ENCODE assay signal across 8 mouse cellular contexts in genomic region chr2:91711256-91711925, GRCm38 (mm10). TPM values are rescaled to one million over a fixed set of nuclear protein-coding genes. Genes with fewer than 3 reads are reported as not detected.
A peak's percentile ranks its signal among the peaks of the same experiment; 100 is the strongest.
DNase-seq lines count a peak whose midpoint lies in the region; ATAC-seq and TF ChIP-seq lines count a peak whose summit lies in the region.

No protein-coding gene starts in this region.

- TF ChIP-seq EP300 in ES-Bruce4 (IDR thresholded peaks at IDR 0.05; ENCODE audit: insufficient read depth, low read depth, low read length) = no peak

- WGBS in heart, embryonic 15.5 days = 4% methylated on average over 8 of the region's 8 CpGs
- 4% methylated on average over 8 of the region's 8 CpGs for WGBS in limb, embryonic 14.5 days
- under 1% methylated on average over 8 of the region's 8 CpGs for WGBS in olfactory bulb, adult 2 months

- peak overlapping the region; percentile 96 for H3K4me3 ChIP-seq in heart, embryonic 15.5 days
- H3K4me3 ChIP-seq in ES-Bruce4 (ENCODE audit: low read depth, low read length) = peak overlapping the region; percentile 93
- H3K4me3 ChIP-seq in erythroblast, embryonic 14.5 days (replicated peaks) = peak overlapping the region; percentile 97
- H3K4me3 ChIP-seq in limb, embryonic 14.5 days (replicated peaks; ENCODE audit: low read length) = peak overlapping the region; percentile 96
- peak overlapping the region; percentile 60 for H3K4me3 ChIP-seq in olfactory bulb, adult 2 months (ENCODE audit: insufficient read depth, low read depth, low read length)

- H3K27me3 ChIP-seq in heart, embryonic 15.5 days = no peaks in the 10 kb centered on the region
- H3K27me3 ChIP-seq in ES-Bruce4 (ENCODE audit: control insufficient read depth, insufficient read depth, low read length, poor library complexity, severe bottlenecking) = no peaks in the 10 kb centered on the region
- no peaks in the 10 kb centered on the region for H3K27me3 ChIP-seq in erythroblast, embryonic 14.5 days (ENCODE audit: control insufficient read depth)
- no peaks in the 10 kb centered on the region for H3K27me3 ChIP-seq in limb, embryonic 14.5 days (ENCODE audit: control insufficient read depth, insufficient read depth, low read length)

- no peak for DNase-seq in heart, adult 9 months (ENCODE audit: low spot score in 2 of 2)
- peak; percentile 6 for DNase-seq in limb, embryonic 14.5 days (ENCODE audit: low spot score)
- DNase-seq in yolk sac, embryonic 10.5 days (ENCODE audit: low spot score) = no peak

- no peak for ATAC-seq in heart, embryonic 15.5 days (replicated peaks; ENCODE audit: insufficient number of reproducible peaks, insufficient read depth, low FRiP score, low read depth)
- no peak for ATAC-seq in limb, embryonic 14.5 days (ENCODE audit: low FRiP score, low read depth)
- ATAC-seq in inflammation-experienced regulatory T-cells, adult 6 months = no peak

- H3K4me1 ChIP-seq in heart, embryonic 15.5 days (replicated peaks) = peaks cover 19% of the 10 kb centered on the region
- peaks cover 2% of the 10 kb centered on the region for H3K4me1 ChIP-seq in ES-Bruce4 (ENCODE audit: control insufficient read depth, insufficient read depth, low read length)
- H3K4me1 ChIP-seq in erythroblast, embryonic 14.5 days (ENCODE audit: control insufficient read depth) = peaks cover 34% of the 10 kb centered on the region
- peaks cover 6% of the 10 kb centered on the region for H3K4me1 ChIP-seq in limb, embryonic 14.5 days (ENCODE audit: control insufficient read depth, insufficient read depth, low read length)
- H3K4me1 ChIP-seq in olfactory bulb, adult 2 months (ENCODE audit: control insufficient read depth, insufficient read depth, low read length) = peaks cover 3% of the 10 kb centered on the region

- no peaks in the 10 kb centered on the region for H3K36me3 ChIP-seq in heart, embryonic 15.5 days
- H3K36me3 ChIP-seq in ES-Bruce4 (ENCODE audit: control insufficient read depth, insufficient read depth, low read length, poor library complexity, severe bottlenecking) = peaks cover 14% of the 10 kb centered on the region; the same call in 1 of the 2 replicates
- peaks cover 6% of the 10 kb centered on the region for H3K36me3 ChIP-seq in erythroblast, embryonic 14.5 days (ENCODE audit: control insufficient read depth)
- peaks cover 4% of the 10 kb centered on the region; the same call in 1 of the 2 replicates for H3K36me3 ChIP-seq in limb, embryonic 14.5 days (ENCODE audit: control insufficient read depth, insufficient read depth, low read length)

- peak overlapping the region; percentile 70 for H3K27ac ChIP-seq in heart, embryonic 15.5 days
- H3K27ac ChIP-seq in ES-Bruce4 (ENCODE audit: insufficient read depth, low read length) = peak overlapping the region; percentile 75
- peak overlapping the region; percentile 81 for H3K27ac ChIP-seq in limb, embryonic 14.5 days (replicated peaks; ENCODE audit: low read depth, low read length)
- H3K27ac ChIP-seq in olfactory bulb, adult 2 months (ENCODE audit: insufficient read depth, low read depth, low read length) = peak overlapping the region; percentile 40; the same call in 1 of the 2 replicates

- no peaks in the 10 kb centered on the region for H3K9me3 ChIP-seq in heart, embryonic 15.5 days (replicated peaks)
- H3K9me3 ChIP-seq in ES-Bruce4 (replicated peaks; ENCODE audit: control insufficient read depth, insufficient read depth, low read length, poor library complexity, severe bottlenecking) = no peaks in the 10 kb centered on the region
- no peaks in the 10 kb centered on the region for H3K9me3 ChIP-seq in erythroblast, embryonic 14.5 days (ENCODE audit: control insufficient read depth, low read length)
- no peaks in the 10 kb centered on the region for H3K9me3 ChIP-seq in limb, embryonic 14.5 days (ENCODE audit: control insufficient read depth, low read length)

- peak overlapping the region; percentile 77 for H3K4me2 ChIP-seq in heart, embryonic 15.5 days
- peak overlapping the region; percentile 79 for H3K4me2 ChIP-seq in limb, embryonic 14.5 days (replicated peaks; ENCODE audit: low read depth, low read length, severe bottlenecking)

- no peak for TF ChIP-seq POLR2A in ES-Bruce4 (IDR thresholded peaks at IDR 0.05; ENCODE audit: insufficient read depth, low read length)
- no peak for TF ChIP-seq POLR2A in limb, embryonic 14.5 days (IDR thresholded peaks at IDR 0.05; ENCODE audit: borderline replicate concordance, extremely low read depth, insufficient read depth, insufficient read length)
- no peak for TF ChIP-seq POLR2A in olfactory bulb, adult 2 months (IDR thresholded peaks at IDR 0.05; ENCODE audit: insufficient read depth, low read depth, low read length)

- H3K9ac ChIP-seq in heart, embryonic 15.5 days = peak overlapping the region; percentile 85
- peak overlapping the region; percentile 68 for H3K9ac ChIP-seq in ES-Bruce4 (ENCODE audit: low read depth, poor library complexity, severe bottlenecking)
- peak overlapping the region; percentile 85 for H3K9ac ChIP-seq in limb, embryonic 14.5 days (ENCODE audit: low read depth, low read length, severe bottlenecking)

- no peak for TF ChIP-seq CTCF in ES-Bruce4 (IDR thresholded peaks at IDR 0.05; ENCODE audit: low read depth, low read length)
- TF ChIP-seq CTCF in olfactory bulb, adult 2 months (IDR thresholded peaks at IDR 0.05; ENCODE audit: insufficient read depth, low read depth, low read length) = no peak

RNA-seq across cellular contexts. Expression of gene Harbi1, which starts 0.7 kb away (rescaled TPM):
- 12.1 and 12.2 TPM in 2 replicates for polyA plus RNA-seq in heart, embryonic 15.5 days (2015; fragmentation: Nextera tagmentation; extraction: Ambion mirVana)
- polyA plus RNA-seq in ES-Bruce4 (2011; ENCODE audit: insufficient read depth, insufficient read length, low read depth, missing spikeins) = 16.8 and 22.4 TPM in 2 replicates
- polyA plus RNA-seq in erythroblast, embryonic 14.5 days (2012) = 0.04 and 0.15 TPM in 2 replicates
- polyA plus RNA-seq in limb, embryonic 14.5 days (2012; rRNA removed) = 8.1 and 9.2 TPM in 2 replicates
- 15.0 and 17.8 TPM in 2 replicates for polyA plus RNA-seq in limb, embryonic 14.5 days (2014; fragmentation: Nextera tagmentation; extraction: Ambion mirVana)
- polyA plus RNA-seq in olfactory bulb, adult 2 months (2012; ENCODE audit: insufficient read depth, insufficient read length, low replicate concordance, missing spikeins) = not detected in 2 replicates
- 10 to 100 TPM; 10.1 to 17.8 (median 12.1) TPM for polyA plus RNA-seq in inflammation-experienced regulatory T-cells, adult 6 months (2017; shearing (Covaris generic))

RNA-seq across cellular contexts. Expression of gene Atg13, which starts 1.0 kb away (rescaled TPM):
- 21.6 and 26.3 TPM in 2 replicates for polyA plus RNA-seq in heart, embryonic 15.5 days (2015; fragmentation: Nextera tagmentation; extraction: Ambion mirVana)
- 38.8 and 43.2 TPM in 2 replicates for polyA plus RNA-seq in ES-Bruce4 (2011; ENCODE audit: insufficient read depth, insufficient read length, low read depth, missing spikeins)
- 3.5 and 4.3 TPM in 2 replicates for polyA plus RNA-seq in erythroblast, embryonic 14.5 days (2012)
- polyA plus RNA-seq in limb, embryonic 14.5 days (2012; rRNA removed) = 32.4 and 36.6 TPM in 2 replicates
- polyA plus RNA-seq in limb, embryonic 14.5 days (2014; fragmentation: Nextera tagmentation; extraction: Ambion mirVana) = 30.8 and 33.2 TPM in 2 replicates
- polyA plus RNA-seq in olfactory bulb, adult 2 months (2012; ENCODE audit: insufficient read depth, insufficient read length, low replicate concordance, missing spikeins) = not detected in 2 replicates
- 10 to 100 TPM; 23.5 to 30.7 (median 27.4) TPM for polyA plus RNA-seq in inflammation-experienced regulatory T-cells, adult 6 months (2017; shearing (Covaris generic))

RNA-seq across cellular contexts. Expression of gene Ambra1, which starts 18.5 kb away (rescaled TPM):
- polyA plus RNA-seq in heart, embryonic 15.5 days (2015; fragmentation: Nextera tagmentation; extraction: Ambion mirVana) = 8.6 and 12.0 TPM in 2 replicates
- polyA plus RNA-seq in ES-Bruce4 (2011; ENCODE audit: insufficient read depth, insufficient read length, low read depth, missing spikeins) = 43.1 and 50.4 TPM in 2 replicates
- polyA plus RNA-seq in erythroblast, embryonic 14.5 days (2012) = 1.8 and 2.0 TPM in 2 replicates
- 23.4 and 28.0 TPM in 2 replicates for polyA plus RNA-seq in limb, embryonic 14.5 days (2012; rRNA removed)
- polyA plus RNA-seq in limb, embryonic 14.5 days (2014; fragmentation: Nextera tagmentation; extraction: Ambion mirVana) = 16.4 and 21.0 TPM in 2 replicates
- not detected in 2 replicates for polyA plus RNA-seq in olfactory bulb, adult 2 months (2012; ENCODE audit: insufficient read depth, insufficient read length, low replicate concordance, missing spikeins)
- polyA plus RNA-seq in inflammation-experienced regulatory T-cells, adult 6 months (2017; shearing (Covaris generic)) = 10 to 100 TPM; 25.0 to 38.9 (median 32.2) TPM
